Mouse (Mus musculus) R1 (cell line): Measurements from ENCODE around the gene Clasp2.
"Not testable (repeated sequence)": the region's sequence is repeated elsewhere in the genome, so short reads cannot be mapped to it uniquely, and the experiment has no call there.

Experiments used
- DNase-seq: peaks from one replicate; pipeline ENCODE4 v3.0.0-alpha.2; 2018; ENCODE audit warnings: low read depth, low spot score

The Clasp2 gene

DNA sequence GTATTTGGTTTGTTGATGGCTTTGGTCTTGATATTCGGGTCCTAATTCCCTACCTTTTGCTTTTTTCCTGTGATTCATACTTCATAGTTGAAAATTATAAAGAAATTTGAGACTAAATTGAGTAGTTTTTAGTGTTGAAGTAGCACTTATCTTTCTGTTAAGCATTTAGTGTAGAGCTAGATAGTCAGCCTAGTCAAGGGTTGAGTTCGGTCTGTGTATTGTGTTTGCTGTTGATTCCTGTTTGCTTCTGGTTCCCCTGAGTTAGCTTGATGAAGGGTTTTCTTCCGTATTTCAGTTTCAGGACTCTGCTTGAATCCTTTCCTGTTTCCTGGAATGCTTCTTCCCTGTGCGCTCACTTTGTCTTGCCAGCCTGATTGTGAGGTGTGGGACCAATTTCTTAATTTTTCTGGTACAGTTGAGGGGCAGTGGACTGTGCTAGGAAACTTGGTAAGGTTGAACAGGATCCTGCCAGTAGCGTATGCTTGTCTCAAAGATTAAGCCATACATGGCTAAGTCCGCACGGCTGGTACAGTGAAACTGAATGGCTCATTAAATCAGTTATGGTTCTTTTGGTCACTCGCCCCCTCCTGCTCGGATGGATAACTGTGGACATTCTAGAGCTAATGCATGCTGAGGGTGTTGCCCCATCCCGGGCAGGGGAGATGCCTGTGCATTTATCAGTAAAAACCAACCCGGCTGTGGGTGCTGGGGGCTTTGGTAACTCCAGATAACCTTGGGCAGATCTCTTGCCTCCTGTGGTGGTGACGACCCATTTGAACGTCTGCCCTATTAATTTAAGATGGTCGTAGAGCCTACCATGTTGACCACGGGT lies 14.8 kb downstream of the Clasp2 start:
- no peak for DNase-seq

- DNase-seq: peak; percentile 92
Observed at GRCm38 (mm10) chr9:113758472-113758871, 17.2 kb downstream of the Clasp2 start.

DNA sequence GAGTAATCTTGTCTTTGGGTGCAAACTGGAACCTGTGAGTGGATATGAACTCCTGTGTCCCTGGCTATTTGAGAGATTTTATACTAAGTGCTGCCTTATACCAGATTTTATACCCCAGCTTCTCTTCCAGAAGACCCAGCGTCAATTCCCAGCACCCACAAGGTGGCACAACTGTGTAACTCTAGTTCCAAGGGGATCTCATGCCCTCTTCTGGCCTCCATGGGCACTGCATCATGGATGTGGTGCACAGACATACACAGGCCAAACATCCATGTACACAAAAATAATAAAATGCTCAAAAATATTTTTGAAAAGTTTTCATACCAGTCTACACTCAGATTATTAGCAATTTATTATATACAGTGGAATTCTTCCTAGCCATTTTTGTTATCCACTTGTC lies 18.4 kb downstream of the Clasp2 start:
- peak; percentile 67 for DNase-seq

DNA sequence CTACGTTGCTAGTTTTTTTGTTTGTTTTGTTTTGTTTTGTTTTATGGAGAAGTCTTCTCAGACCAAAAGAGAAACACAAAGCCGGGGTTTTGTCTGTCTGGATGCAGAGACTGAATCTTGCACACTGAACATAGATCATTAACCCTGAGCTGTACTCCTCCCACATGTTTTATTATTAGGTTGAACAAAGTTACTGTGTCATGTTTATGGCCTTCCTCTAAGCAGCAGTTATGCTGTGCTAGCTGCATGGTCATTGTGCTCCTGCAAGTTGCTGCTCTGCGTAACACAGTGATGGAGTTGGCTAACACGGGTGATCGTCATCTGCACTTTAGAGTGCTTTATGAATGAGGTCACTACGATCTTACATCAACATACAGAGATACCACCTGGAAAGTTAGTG lies 21.1 kb downstream of the Clasp2 start:
- DNase-seq: no peak

DNA sequence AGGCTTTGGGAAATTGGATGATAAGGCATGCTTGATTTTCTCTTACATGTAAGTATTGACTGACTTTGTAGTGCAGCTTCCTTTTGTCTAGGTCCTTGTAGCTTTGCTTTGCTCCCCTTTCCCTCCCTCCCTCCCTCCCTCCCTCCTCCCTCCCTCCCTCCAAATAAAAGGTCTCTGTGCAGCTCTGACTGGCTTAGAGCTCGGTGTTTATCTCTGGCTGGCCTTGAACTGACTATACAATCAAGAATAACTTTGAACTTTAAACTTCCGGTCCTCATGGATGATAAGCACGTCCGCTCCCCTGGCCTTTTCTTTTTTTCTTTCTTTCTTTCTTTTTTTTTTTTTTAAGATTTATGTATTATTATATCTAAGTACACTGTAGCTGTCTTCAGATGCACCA lies 21.9 kb downstream of the Clasp2 start:
- no peak for DNase-seq

GRCm38 (mm10) chr9:113770640-113771039 lies 29.4 kb downstream of the Clasp2 start:
- no peak for DNase-seq

- no peak for DNase-seq
Observed at GRCm38 (mm10) chr9:113780863-113781262, 39.6 kb downstream of the Clasp2 start.

DNA sequence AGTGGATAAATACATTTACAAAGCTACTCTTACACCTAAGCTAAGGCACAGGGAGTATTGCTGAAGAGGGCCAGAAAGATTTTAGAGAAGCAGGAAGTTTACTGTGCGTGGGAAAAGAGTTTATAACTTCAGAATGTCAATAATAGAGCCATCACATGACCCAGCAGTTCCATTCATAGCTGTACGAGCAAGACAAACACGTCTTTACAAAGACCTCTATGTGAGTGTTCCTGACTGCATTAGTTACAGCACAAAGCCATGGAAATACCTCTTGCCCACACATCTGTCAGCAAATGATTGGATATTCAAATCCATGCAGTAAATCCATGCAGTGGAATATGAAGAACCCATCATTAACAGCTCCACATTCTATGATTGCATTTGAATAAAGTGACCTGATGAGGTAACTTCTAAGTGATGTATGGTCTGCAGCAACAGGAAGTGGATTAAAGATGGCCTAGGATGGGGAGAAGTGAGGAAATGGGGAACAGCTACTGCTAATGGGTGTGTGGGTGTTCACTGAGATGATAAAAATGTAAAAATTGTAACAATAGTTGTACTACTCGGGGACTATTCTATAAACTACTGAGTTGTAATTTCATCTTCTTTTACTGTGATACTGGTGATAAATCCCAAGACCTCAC lies 41.2 kb downstream of the Clasp2 start:
- DNase-seq: no peak

DNA sequence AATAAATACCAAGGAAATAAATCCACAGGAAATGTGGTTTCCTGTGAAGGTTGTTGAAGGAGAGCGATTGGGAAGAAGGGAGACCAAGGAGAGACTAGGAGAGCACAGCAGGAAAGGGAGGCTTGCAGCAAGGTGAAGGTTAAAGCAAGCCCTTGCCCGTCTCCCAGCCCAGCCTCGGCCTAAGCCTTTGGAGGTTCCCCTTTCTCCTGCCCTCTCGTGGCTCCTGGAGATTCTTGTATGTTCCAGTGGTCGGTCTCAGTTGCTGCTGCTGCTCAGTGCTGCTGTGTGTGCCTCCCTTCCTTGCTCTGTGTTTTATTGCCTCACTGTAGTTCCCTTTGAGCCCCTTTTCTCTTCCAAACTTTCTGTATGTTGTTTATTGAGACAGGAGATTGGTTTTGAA lies 42.4 kb downstream of the Clasp2 start:
- DNase-seq: no peak

- DNase-seq: not testable (repeated sequence)
Observed at GRCm38 (mm10) chr9:113789283-113789682, 48.0 kb downstream of the Clasp2 start.

DNA sequence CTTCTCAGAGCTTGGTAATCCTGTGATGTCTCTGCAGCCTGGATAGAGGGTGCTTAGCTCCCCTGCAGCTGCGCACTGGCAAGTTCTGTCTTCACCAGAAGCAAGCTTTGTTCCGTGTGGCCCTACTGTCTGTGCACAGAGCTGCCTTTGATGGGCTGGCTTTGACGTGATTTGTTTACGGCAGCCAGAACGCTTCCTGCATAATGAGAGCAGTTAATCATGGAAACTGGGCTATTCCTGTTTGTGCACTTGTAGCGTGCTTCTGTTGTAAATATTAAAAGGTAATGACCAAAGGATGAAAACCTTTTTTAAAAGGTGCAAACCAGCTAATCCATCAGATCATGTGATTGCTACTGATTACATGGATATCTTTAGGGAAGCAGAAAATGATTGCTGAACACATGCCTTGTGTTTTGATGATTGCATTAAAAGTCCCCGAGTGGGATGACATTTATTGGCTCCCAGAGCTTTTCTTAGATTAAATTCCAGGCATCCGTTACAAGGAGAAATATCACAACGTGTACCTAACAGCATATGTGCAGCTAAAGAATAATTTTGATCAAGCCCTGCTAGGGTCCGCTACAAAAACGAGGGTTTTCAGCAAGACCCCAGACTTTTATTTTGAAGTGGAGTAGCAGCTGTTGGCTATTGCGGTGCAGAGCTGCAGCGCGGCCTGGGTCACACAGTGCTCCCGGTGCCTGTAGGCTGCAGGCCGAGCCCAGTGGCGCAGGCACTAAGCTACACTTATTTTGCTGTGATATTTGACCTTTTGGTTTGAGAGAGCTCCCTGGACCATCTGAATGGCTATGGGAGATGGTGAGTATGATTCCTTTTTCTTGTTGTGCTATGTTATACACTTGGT lies 51.6 kb downstream of the Clasp2 start:
- peak; percentile 57 for DNase-seq

- DNase-seq: no peak
Observed at GRCm38 (mm10) chr9:113793513-113793905, 52.2 kb downstream of the Clasp2 start.

DNA sequence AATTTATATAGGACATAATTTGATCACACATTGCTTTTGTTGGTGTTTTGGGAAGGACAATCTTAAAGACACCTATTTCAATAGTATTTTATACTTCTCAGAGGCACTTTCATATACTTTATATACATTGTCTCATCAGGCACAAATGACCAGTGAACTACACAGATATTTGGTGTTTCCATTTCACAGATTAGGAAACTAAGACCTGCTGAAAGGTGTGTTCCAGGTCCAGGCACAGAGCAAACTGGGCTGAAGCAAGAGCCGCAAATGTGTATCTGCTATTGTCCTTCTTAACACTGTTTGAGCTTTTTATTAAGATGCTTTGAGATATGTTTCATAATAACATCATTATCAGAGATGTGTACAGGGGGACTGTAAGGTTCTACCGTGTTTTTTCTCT lies 52.7 kb downstream of the Clasp2 start:
- no peak for DNase-seq

GRCm38 (mm10) chr9:113797206-113797605 lies 55.9 kb downstream of the Clasp2 start:
- DNase-seq: no peak

DNA sequence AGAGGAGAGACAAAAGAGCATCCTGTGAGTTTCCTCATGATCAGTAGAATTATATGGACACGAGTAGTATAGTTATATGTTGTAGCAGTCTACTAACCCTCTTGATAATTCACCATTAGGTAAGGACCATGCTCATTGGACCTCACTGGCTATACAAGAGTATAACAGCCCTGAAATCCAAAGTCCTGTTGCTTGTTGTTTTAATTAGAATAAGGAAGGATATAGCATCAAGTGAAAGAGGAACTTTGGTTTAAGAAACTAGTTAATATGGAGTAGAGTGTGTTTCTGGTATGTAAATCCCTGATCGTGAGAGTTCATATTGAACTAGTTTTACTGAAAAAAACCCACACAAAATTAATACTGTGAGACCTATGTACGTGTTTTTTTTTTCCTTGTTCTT lies 59.4 kb downstream of the Clasp2 start:
- DNase-seq: no peak

DNA sequence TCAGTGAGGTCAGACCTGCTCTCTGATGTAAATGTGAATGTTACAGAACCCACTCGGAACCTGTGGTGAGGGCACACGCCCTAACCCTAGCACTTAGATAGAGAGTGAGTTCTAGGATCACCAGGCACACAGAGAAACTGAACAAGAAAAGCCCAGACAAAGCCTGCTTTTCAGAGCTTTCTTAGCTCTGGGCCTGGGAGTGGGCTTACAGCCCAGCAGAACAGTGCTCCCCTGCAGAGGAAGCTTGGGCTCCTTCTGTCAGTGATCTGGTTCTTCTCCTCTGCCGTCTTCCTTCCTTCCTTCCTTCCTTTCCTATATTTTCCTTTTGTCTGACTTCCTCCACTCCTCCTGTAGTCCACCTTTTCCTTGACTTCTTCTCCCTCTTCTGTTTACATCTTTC lies 61.5 kb downstream of the Clasp2 start:
- peak; percentile 23 for DNase-seq

- DNase-seq: peak; percentile 19
Observed at GRCm38 (mm10) chr9:113803751-113804150, 62.5 kb downstream of the Clasp2 start.

GRCm38 (mm10) chr9:113805359-113805758 lies 64.1 kb downstream of the Clasp2 start:
- DNase-seq: no peak

DNA sequence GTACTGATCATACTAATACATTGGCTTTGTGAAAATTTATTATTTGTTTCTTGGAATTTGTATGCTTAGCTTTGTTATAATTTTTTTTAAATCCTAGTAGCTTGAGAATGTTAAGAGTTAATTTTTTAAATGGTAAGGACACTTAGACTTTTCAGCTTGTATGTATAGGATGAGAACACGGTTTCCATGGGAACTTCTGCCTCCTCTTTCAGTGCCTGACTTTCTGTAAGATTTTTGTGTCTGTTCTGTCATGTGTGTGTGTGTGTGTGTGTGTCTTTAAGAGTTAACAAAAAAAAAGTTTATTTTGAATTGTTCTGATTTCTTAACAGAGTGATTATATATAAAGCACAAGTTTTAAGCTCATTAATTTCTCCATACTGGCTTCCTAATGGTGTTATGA lies 70.1 kb downstream of the Clasp2 start:
- no peak for DNase-seq

GRCm38 (mm10) chr9:113811957-113812670 lies 70.8 kb downstream of the Clasp2 start:
- DNase-seq: no peak

- no peak for DNase-seq
Observed at GRCm38 (mm10) chr9:113812671-113813001, 71.4 kb downstream of the Clasp2 start.

- no peak for DNase-seq
Observed at GRCm38 (mm10) chr9:113813086-113813485, 71.8 kb downstream of the Clasp2 start.
